Mouse (Mus musculus): ENCODE measurements around the gene Iqcf5.
"Not testable (repeated sequence)": the region's sequence is repeated elsewhere in the genome, so short reads cannot be mapped to it uniquely, and the experiment has no call there.

The Iqcf5 gene

GRCm38 (mm10) chr9:106481676-106482075, 32.7 kb upstream of the Iqcf5 start:
- DNase-seq (ENCODE audit: low spot score in 2 of 2), result no peak

- DNase-seq (ENCODE audit: low spot score in 2 of 2), result no peak
Observed at GRCm38 (mm10) chr9:106482578-106483115, 31.7 kb upstream of the Iqcf5 start.

GRCm38 (mm10) chr9:106483136-106483535, 31.2 kb upstream of the Iqcf5 start:
- DNase-seq (ENCODE audit: low spot score in 2 of 2), result no peak

DNA sequence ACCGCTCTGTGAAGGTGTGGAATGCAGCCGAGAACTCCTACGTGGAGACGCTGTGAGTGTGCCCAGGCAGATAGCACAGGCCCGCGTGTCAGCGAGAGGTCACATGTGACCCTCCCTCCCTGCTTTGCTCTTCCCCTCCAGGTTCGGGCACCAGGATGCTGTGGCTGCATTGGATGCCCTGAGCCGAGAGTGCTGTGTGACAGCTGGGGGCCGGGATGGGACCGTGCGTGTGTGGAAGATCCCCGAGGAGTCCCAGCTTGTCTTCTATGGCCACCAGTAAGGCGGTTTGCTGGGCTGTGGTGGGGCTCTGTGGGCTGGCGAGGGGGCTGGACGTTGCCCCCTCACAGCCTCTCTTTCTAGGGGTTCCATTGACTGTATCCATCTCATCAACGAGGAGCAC, 30.8 kb upstream of the Iqcf5 start:
- no peak for DNase-seq (ENCODE audit: low spot score in 2 of 2)

DNA sequence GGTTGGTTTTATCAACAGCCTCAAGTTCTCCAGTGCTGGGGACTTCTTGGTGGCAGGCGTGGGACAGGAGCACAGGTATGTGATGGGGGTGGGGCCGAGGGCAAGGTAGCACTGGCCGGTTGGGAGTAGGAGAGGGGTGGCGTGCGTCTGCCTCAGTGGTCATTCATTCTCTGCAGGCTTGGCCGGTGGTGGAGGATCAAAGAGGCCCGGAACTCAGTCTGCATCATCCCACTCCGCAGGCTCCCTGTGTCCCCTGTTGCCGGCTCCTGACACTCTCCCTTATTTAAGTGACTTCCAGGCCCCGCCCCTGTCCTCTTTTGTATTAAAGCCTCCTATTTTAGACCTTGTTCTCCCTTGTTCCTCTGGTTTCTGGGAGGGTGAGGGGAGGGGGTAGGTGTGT, 29.3 kb upstream of the Iqcf5 start:
- DNase-seq (ENCODE audit: low spot score in 2 of 2), result no peak

DNA sequence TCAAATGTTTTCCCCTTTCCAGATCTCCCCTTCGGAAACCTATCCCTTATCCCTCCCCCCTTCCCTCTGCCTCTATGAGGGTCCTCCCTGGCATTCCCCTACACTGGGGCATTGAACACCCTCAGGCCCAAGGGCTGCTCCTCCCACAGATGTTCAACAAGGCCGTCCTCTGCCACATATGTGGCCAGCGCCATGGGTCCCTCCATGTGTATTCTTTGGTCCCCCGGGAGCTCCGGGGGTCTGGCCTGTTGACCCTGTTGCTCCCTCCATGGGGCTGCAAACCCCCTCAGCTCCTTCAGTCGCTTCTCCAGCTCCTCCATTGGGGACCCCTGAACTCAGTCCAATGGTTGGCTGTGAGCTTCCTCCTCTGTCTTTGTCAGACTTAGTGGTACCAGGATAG, 26.8 kb upstream of the Iqcf5 start:
- DNase-seq (ENCODE audit: low spot score in 2 of 2), result not testable (repeated sequence)

DNA sequence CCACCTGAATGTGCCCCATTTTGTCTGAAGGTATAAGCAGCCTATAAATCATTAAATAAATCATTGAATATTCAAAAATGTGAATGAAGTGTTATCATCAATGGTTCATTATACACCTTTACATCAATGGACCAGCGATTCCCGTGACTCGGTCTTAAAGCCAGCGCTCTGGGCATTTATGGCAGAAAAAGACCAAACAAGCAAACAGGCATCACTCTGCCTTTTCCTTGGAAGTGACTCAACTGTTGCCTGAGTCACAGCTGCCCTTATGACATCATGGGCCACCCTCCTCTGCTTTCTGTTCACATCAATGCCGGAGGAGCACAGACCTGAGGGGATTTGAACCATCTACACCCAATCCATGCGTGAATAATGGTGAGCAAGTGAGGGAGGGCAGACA, 14.7 kb upstream of the Iqcf5 start, which contains the start of gene Iqcf1:
TSS of gene Iqcf1 (plus strand) at position 301 of the 400 bp plus-strand sequence.
- no peak for DNase-seq (ENCODE audit: low spot score in 2 of 2)

- DNase-seq (ENCODE audit: low spot score in 2 of 2), result no peak
Observed at GRCm38 (mm10) chr9:106501846-106502245, 12.5 kb upstream of the Iqcf5 start.

DNA sequence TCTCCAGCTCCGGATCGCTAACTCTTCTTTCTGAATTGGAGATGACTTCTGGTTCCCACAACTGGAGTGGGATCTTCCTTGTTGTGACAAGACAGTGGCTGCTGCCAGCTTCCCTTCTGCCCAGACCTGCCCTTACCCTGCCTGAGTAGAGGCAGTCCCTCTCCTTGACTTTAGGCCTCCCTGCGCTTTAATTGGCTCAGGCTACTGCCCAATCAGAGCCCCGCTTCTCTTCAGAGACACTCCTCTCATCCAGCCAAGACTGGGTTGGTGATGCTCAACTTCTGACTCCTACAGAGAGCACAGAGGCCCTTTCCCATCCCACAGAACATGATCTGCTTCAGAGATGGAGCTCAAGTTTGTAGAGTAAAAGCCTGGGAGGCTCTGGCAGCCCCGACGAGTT, 10.1 kb upstream of the Iqcf5 start:
- no peak for DNase-seq (ENCODE audit: low spot score in 2 of 2)

- DNase-seq (ENCODE audit: low spot score in 2 of 2), result peak in 1 of 2 experiments; percentile 19
Observed at GRCm38 (mm10) chr9:106509356-106509755, 5.0 kb upstream of the Iqcf5 start.

- peak; percentile 10 to 15 for DNase-seq (ENCODE audit: low spot score in 2 of 2)
Observed at GRCm38 (mm10) chr9:106512729-106513450, 1.5 kb upstream of the Iqcf5 start.

DNA sequence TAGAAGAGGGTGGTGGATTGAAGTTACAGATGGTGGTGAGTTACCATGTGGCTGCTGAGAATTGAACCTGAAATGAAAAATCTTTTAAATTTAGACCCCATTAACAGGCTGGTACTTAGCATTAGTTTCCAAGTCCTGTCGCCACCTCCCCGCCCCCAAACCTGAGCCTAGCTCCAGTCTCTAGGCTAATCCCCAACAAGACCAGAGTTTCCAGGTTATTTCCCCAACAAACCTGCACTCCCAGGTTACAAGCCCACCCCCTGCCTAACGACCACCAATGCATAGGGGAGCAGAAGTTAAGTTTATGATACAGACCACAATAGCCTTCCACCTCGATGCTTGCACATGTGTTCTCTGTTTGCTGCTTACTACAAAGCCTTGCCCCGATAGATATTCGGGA, 807 bp upstream of the Iqcf5 start:
- no peak for DNase-seq (ENCODE audit: low spot score in 2 of 2)

DNA sequence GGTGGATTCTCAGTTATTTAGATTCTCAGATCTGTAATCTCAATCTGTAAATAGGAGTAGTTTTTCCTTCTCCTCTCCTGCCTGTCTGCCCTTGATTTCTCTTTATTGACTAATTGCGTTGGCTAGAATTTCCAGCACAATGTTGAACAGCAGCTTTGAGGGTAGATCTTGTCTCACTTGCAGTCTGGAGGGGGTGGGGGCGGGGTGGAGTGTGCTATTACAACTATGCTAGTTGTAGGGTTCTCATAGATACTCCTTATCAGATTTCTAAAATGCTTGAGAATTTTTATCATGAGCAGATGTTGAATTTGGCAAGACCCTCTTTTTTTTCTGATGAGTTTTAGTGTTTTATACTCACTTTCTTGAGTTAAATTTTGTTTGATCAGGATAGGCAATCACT, 5.1 kb downstream of the Iqcf5 start:
- DNase-seq (ENCODE audit: low spot score in 2 of 2), result no peak

- DNase-seq (ENCODE audit: low spot score in 2 of 2), result no peak
Observed at GRCm38 (mm10) chr9:106519909-106520308, 5.5 kb downstream of the Iqcf5 start.

- DNase-seq (ENCODE audit: low spot score in 2 of 2), result peak; percentile 25 to 32
Observed at GRCm38 (mm10) chr9:106531833-106532232, 17.5 kb downstream of the Iqcf5 start.

DNA sequence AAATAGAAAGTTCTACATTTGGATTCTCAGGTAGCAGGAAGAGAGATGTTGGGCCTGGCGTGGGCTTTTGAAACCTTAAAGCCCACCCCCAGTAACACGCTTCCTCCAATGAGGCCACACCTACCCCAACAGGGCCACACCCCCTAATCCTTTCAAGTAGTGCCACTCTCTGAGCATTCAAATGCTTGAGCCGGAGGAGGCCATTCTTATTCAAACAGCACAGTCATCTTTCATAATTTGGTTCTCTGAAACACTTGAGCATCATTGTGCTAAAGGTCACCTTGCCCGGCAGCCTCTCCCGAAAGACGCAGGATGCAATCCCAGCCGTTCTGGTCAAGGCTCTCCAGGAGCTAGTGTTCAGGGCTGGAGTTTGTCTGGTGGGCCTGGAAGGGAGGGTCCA, 19.9 kb downstream of the Iqcf5 start:
- DNase-seq (ENCODE audit: low spot score in 2 of 2), result no peak

GRCm38 (mm10) chr9:106534975-106535374, 20.6 kb downstream of the Iqcf5 start:
- peak; percentile 15 to 20 for DNase-seq (ENCODE audit: low spot score in 2 of 2)

DNA sequence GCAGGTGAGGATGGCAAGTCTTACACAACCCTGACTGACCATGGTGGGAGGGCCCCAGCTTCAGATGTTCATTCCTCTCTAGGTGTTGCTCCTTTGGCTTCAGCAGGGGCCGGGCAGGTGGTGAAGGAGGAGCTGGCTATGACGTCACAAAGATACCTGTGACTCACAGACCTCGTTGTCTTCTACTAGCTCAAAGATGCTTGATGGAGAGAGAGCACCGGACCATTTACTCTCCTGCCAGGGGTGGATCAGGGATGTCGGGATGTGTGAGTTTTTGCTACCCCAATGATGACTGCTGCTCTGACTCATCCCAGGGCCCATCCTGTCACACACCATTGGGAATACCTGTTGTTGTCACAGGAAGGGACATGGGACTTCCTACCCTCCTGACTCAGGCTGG, 47.2 kb downstream of the Iqcf5 start, which contains the start of gene Iqcf3:
TSS of gene Iqcf3 (minus strand) at position 101 of the 400 bp plus-strand sequence.
- no peak for DNase-seq (ENCODE audit: low spot score in 2 of 2)

DNA sequence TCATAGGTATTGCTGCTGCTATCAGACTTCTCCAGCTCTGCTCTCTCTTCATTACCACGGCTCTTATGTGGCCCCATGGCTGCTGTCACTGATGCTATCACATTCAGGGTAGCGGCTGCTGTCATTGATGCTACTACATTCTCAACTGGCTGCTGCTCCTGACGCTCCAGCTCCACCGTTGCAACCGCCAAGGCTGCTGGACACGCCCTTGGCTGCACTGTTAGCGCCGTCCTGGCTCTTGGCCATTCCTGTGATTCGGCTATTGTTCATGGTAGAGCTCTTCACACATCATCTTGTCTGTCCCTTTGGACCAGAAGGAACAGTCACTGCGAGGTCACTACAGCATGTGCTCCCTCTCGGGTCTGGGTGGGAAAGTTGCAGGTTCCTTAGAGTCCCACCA, 47.9 kb downstream of the Iqcf5 start:
- DNase-seq (ENCODE audit: low spot score in 2 of 2), result no peak

GRCm38 (mm10) chr9:106564025-106564424, 49.7 kb downstream of the Iqcf5 start:
- DNase-seq (ENCODE audit: low spot score in 2 of 2), result no peak
